Mouse (Mus musculus): ENCODE measurements around the gene Dcbld1. TPM values are rescaled to one million over a fixed set of nuclear protein-coding genes. Genes with fewer than 3 reads are reported as not detected.
"Not testable (repeated sequence)": the region's sequence is repeated elsewhere in the genome, so short reads cannot be mapped to it uniquely, and the experiment has no call there.

The Dcbld1 gene
- polyA plus RNA-seq, 1 experiment from 2014 or later = 6.3 TPM

GRCm38 (mm10) chr10:52319506-52320286 is 86.3 kb downstream of the Dcbld1 start:
- Histone ChIP-seq H3K36me3 (ENCODE audit: control insufficient read depth, insufficient read depth, low read length) (peaks cover 21% of the 10 kb centered on the region), H3K4me1 (ENCODE audit: control insufficient read depth in 2 of 2, insufficient read depth in 2 of 2, low read length in 2 of 2) (no peaks in the 10 kb centered on the region), H3K27me3 (ENCODE audit: control insufficient read depth, insufficient read depth, low read length) (no peaks in the 10 kb centered on the region), H3K4me2 (ENCODE audit: low read length) (no peak overlapping the region), H3K27ac (replicated peaks in 1 of 2; ENCODE audit: control insufficient read depth in 1 of 2, insufficient read depth in 1 of 2, low read depth in 2 of 2, low read length in 2 of 2) (no peak overlapping the region), H3K4me3 (ENCODE audit: control insufficient read depth in 1 of 2, insufficient read depth in 1 of 2, low read depth in 1 of 2, low read length in 2 of 2) (no peak overlapping the region), H3K9me3 (ENCODE audit: control insufficient read depth, low read length) (no peaks in the 10 kb centered on the region), H3K9ac (ENCODE audit: low read length) (no peak overlapping the region)
- 92% methylated on average over 28 of the region's 28 CpGs for WGBS
- no peak for ATAC-seq (ENCODE audit: insufficient number of reproducible peaks, insufficient read depth, low FRiP score, low read depth)

DNA sequence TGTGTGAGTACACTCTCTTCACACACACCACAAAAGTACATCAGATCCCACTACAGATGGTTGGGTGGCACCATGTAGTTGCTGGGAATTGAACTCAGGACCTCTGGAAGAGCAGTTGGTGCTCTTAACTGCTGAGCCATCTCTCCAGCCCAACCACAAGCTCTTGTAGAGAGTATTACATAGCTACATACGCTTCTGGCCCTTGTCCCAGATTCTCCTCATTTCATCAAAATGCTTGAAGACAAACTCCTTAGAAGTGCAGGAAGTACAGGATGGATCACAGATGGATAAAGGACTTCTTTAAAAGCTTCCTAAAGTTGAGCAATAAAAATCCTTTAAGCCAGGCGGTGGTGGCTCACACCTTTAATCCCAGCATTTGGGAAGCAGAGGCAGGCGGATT is 88.5 kb downstream of the Dcbld1 start:
- H3K36me3 ChIP-seq (ENCODE audit: control insufficient read depth, insufficient read depth, low read length) = peaks cover 18% of the 10 kb centered on the region
- no peaks in the 10 kb centered on the region for H3K27me3 ChIP-seq (ENCODE audit: control insufficient read depth, insufficient read depth, low read length)
- H3K4me1 ChIP-seq (ENCODE audit: control insufficient read depth in 2 of 2, insufficient read depth in 2 of 2, low read length in 2 of 2) = no peaks in the 10 kb centered on the region
- no peaks in the 10 kb centered on the region for H3K9me3 ChIP-seq (ENCODE audit: control insufficient read depth, low read length)
- H3K4me2 ChIP-seq (ENCODE audit: low read length) = no peak overlapping the region
- H3K27ac ChIP-seq (replicated peaks in 1 of 2; ENCODE audit: control insufficient read depth in 1 of 2, insufficient read depth in 1 of 2, low read depth in 2 of 2, low read length in 2 of 2) = no peak overlapping the region
- ATAC-seq (ENCODE audit: insufficient number of reproducible peaks, insufficient read depth, low FRiP score, low read depth) = no peak
- no peak overlapping the region for H3K9ac ChIP-seq (ENCODE audit: low read length)
- no peak overlapping the region for H3K4me3 ChIP-seq (ENCODE audit: control insufficient read depth in 1 of 2, insufficient read depth in 1 of 2, low read depth in 1 of 2, low read length in 2 of 2)
- WGBS = 89% methylated on average over 3 of the region's 3 CpGs

DNA sequence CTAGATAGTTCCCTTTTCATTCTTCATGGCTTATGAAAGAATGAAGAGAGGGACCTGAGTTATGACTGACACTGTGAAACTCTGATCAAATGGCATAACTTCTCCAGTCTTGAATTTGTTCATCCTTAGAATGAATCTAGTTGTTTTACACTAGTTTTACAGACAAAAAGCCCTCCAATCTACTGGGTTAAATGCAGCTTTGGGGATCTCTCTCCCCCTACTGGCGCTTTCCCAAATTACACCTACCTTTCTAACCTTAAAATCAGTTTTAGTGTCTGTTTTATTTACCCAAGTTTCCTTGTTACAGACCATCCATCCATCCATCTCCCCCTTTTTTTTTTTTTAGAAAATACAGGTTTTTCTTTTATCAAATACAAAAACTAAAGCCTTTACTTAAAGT is 97.6 kb downstream of the Dcbld1 start:
- no peak for ATAC-seq (ENCODE audit: insufficient number of reproducible peaks, insufficient read depth, low FRiP score, low read depth)
- Histone ChIP-seq H3K9ac (ENCODE audit: low read length) (no peak overlapping the region), H3K27me3 (ENCODE audit: control insufficient read depth, insufficient read depth, low read length) (no peaks in the 10 kb centered on the region), H3K4me2 (ENCODE audit: low read length) (no peak overlapping the region), H3K4me3 (ENCODE audit: control insufficient read depth in 1 of 2, insufficient read depth in 1 of 2, low read depth in 1 of 2, low read length in 2 of 2) (no peak overlapping the region), H3K27ac (replicated peaks in 1 of 2; ENCODE audit: control insufficient read depth in 1 of 2, insufficient read depth in 1 of 2, low read depth in 2 of 2, low read length in 2 of 2) (no peak overlapping the region), H3K36me3 (ENCODE audit: control insufficient read depth, insufficient read depth, low read length) (peaks cover 8% of the 10 kb centered on the region), H3K9me3 (ENCODE audit: control insufficient read depth, low read length) (no peaks in the 10 kb centered on the region), H3K4me1 (ENCODE audit: control insufficient read depth in 2 of 2, insufficient read depth in 2 of 2, low read length in 2 of 2) (no peaks in the 10 kb centered on the region)
- WGBS = 0% methylated on average over 1 of the region's 1 CpGs

- not testable (repeated sequence) for H3K9me3 ChIP-seq (ENCODE audit: control insufficient read depth, low read length); H3K4me1 ChIP-seq (ENCODE audit: control insufficient read depth in 2 of 2, insufficient read depth in 2 of 2, low read length in 2 of 2); H3K4me3 ChIP-seq (ENCODE audit: control insufficient read depth in 1 of 2, insufficient read depth in 1 of 2, low read depth in 1 of 2, low read length in 2 of 2); H3K9ac ChIP-seq (ENCODE audit: low read length); ATAC-seq (ENCODE audit: insufficient number of reproducible peaks, insufficient read depth, low FRiP score, low read depth); H3K27ac ChIP-seq (replicated peaks in 1 of 2; ENCODE audit: control insufficient read depth in 1 of 2, insufficient read depth in 1 of 2, low read depth in 2 of 2, low read length in 2 of 2); H3K4me2 ChIP-seq (ENCODE audit: low read length); H3K27me3 ChIP-seq (ENCODE audit: control insufficient read depth, insufficient read depth, low read length)
- 91% methylated on average over 4 of the region's 4 CpGs for WGBS
- peaks cover 83% of the 10 kb centered on the region for H3K36me3 ChIP-seq (ENCODE audit: control insufficient read depth, insufficient read depth, low read length)
Measured at GRCm38 (mm10) chr10:52343324-52343723, 109.9 kb downstream of the Dcbld1 start.

DNA sequence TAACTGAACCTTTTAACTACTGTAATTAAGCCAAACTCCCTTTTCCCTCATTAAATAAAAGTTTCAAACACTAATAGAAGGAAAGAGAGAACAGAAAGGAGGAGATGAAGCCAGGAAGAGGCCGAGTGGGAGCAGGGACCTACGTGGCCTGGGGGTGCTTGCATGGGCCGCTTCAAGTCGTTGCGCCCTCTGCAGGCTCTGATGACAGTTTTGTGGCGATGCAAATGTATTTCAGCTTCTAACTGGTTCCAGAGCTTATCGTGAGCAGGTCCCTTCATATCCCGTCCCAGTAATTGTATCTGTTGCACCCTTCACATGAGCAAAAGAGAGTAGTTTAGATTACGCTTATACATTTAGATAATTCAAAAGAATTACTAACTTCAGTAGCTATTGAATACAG is 119.8 kb downstream of the Dcbld1 start:
- Histone ChIP-seq H3K36me3 (ENCODE audit: control insufficient read depth, insufficient read depth, low read length) (peaks cover 74% of the 10 kb centered on the region), H3K9ac (ENCODE audit: low read length) (no peak overlapping the region), H3K4me2 (ENCODE audit: low read length) (no peak overlapping the region), H3K4me3 (ENCODE audit: control insufficient read depth in 1 of 2, insufficient read depth in 1 of 2, low read depth in 1 of 2, low read length in 2 of 2) (no peak overlapping the region), H3K9me3 (ENCODE audit: control insufficient read depth, low read length) (no peaks in the 10 kb centered on the region), H3K27me3 (ENCODE audit: control insufficient read depth, insufficient read depth, low read length) (no peaks in the 10 kb centered on the region), H3K4me1 (ENCODE audit: control insufficient read depth in 2 of 2, insufficient read depth in 2 of 2, low read length in 2 of 2) (no peaks in the 10 kb centered on the region), H3K27ac (replicated peaks in 1 of 2; ENCODE audit: control insufficient read depth in 1 of 2, insufficient read depth in 1 of 2, low read depth in 2 of 2, low read length in 2 of 2) (no peak overlapping the region)
- WGBS = 74% methylated on average over 9 of the region's 9 CpGs
- no peak for ATAC-seq (ENCODE audit: insufficient number of reproducible peaks, insufficient read depth, low FRiP score, low read depth)

DNA sequence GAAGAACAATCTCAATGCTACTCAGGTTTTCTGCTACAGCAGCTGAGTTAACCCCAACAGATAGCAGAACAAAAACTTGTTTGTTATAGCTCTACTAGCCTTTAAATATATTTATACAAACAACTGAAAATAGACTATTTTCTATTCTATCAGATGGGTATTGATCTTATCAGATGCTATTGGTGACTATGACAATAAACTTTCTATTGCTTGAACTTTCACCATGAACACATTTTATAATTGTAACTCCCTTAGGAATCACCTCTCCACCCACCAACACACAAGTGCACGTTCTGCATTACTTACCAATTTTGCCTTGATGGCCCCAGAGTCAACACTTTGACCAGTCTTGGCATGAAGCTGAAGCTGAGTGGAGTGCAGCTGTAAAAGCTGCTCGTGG is 125.0 kb downstream of the Dcbld1 start, which contains the start of gene Gm26741:
Gene Gm26741, plus strand, starts transcription at position 301 of the 400 bp plus-strand sequence.
- Histone ChIP-seq H3K9ac (ENCODE audit: low read length) (no peak within 1 kb of the TSS), H3K36me3 (ENCODE audit: control insufficient read depth, insufficient read depth, low read length) (peaks cover 39% of the 10 kb centered on the region; the same call in 1 of the 2 replicates), H3K4me1 (ENCODE audit: control insufficient read depth in 2 of 2, insufficient read depth in 2 of 2, low read length in 2 of 2) (no peaks in the 10 kb centered on the region), H3K27me3 (ENCODE audit: control insufficient read depth, insufficient read depth, low read length) (no peaks in the 10 kb centered on the region), H3K9me3 (ENCODE audit: control insufficient read depth, low read length) (no peaks in the 10 kb centered on the region), H3K4me3 (ENCODE audit: control insufficient read depth in 1 of 2, insufficient read depth in 1 of 2, low read depth in 1 of 2, low read length in 2 of 2) (no peak within 1 kb of the TSS), H3K27ac (replicated peaks in 1 of 2; ENCODE audit: control insufficient read depth in 1 of 2, insufficient read depth in 1 of 2, low read depth in 2 of 2, low read length in 2 of 2) (no peak within 1 kb of the TSS), H3K4me2 (ENCODE audit: low read length) (no peak within 1 kb of the TSS)
- no peak for ATAC-seq (ENCODE audit: insufficient number of reproducible peaks, insufficient read depth, low FRiP score, low read depth)
- WGBS = 91% methylated on average over 2 of the region's 2 CpGs

- no peaks in the 10 kb centered on the region for H3K27me3 ChIP-seq (ENCODE audit: control insufficient read depth, insufficient read depth, low read length)
- no peak overlapping the region for H3K9ac ChIP-seq (ENCODE audit: low read length)
- no peaks in the 10 kb centered on the region for H3K4me1 ChIP-seq (ENCODE audit: control insufficient read depth in 2 of 2, insufficient read depth in 2 of 2, low read length in 2 of 2)
- no peaks in the 10 kb centered on the region for H3K9me3 ChIP-seq (ENCODE audit: control insufficient read depth, low read length)
- no peak for ATAC-seq (ENCODE audit: insufficient number of reproducible peaks, insufficient read depth, low FRiP score, low read depth)
- H3K27ac ChIP-seq (replicated peaks in 1 of 2; ENCODE audit: control insufficient read depth in 1 of 2, insufficient read depth in 1 of 2, low read depth in 2 of 2, low read length in 2 of 2) = no peak overlapping the region
- H3K4me2 ChIP-seq (ENCODE audit: low read length) = no peak overlapping the region
- H3K4me3 ChIP-seq (ENCODE audit: control insufficient read depth in 1 of 2, insufficient read depth in 1 of 2, low read depth in 1 of 2, low read length in 2 of 2) = no peak overlapping the region
- 95% methylated on average over 4 of the region's 4 CpGs for WGBS
- H3K36me3 ChIP-seq (ENCODE audit: control insufficient read depth, insufficient read depth, low read length) = peaks cover 25% of the 10 kb centered on the region; the same call in 1 of the 2 replicates
Measured at GRCm38 (mm10) chr10:52360241-52360735, 126.9 kb downstream of the Dcbld1 start.
